Mouse (Mus musculus) lung, adult 2 months (tissue): ENCODE results near the gene Cox8b. TPM values are rescaled to one million over a fixed set of nuclear protein-coding genes. Genes with fewer than 3 reads are reported as not detected.

Experiments used
- DNase-seq: peaks from one replicate; pipeline ENCODE4 v3.0.0; 2022
- H3K4me1 ChIP-seq: fragments of 200-500 bp; 2 replicates; pipeline ENCODE4 v1.6.1; 2011; ENCODE audit warnings: low read length; ENCODE audit not compliant: control insufficient read depth, insufficient read depth
- H3K4me3 ChIP-seq: fragments of 200-500 bp; replicated peaks from 2 replicates; pipeline ENCODE3; 2011; ENCODE audit warnings: low read depth, mild to moderate bottlenecking, control low read depth, low read length; ENCODE audit errors: extremely low read depth
- CTCF ChIP-seq: fragments of 200-500 bp; IDR thresholded peaks from 2 replicates; pipeline ENCODE4 v1.5.1; 2011; ENCODE audit warnings: mild to moderate bottlenecking, low read length, control low read depth; ENCODE audit not compliant: insufficient read depth
- POLR2A ChIP-seq: fragments of 200-500 bp; IDR thresholded peaks from 2 replicates; pipeline ENCODE4 v1.6.1; 2011; ENCODE audit warnings: low read depth, mild to moderate bottlenecking, control low read depth, low read length, borderline replicate concordance; ENCODE audit errors: extremely low read depth
- WGBS: fragments of 180-500 bp; shearing (Covaris S2); methylation state at CpG from one replicate; pipeline ENCODE4 v1.1.7; 2018; 5-methylcytosine and 5-hydroxymethylcytosine counted together
- polyA plus RNA-seq: library from polyadenylated mRNA; depleted of rRNA; stranded (reverse); fragments of >200 nt; gene quantifications from 2 replicates; pipeline ENCODE4 v1.2.3, GENCODE M21; 2012

The Cox8b gene
- polyA plus RNA-seq, 1 experiment = 104 TPM

- no peak for DNase-seq
- Histone ChIP-seq H3K4me1 (peaks cover 10% of the 10 kb centered on the region), H3K4me3 (no peak overlapping the region)
- 51% methylated on average over 4 of the region's 4 CpGs for WGBS
- no peak for TF ChIP-seq CTCF
- TF ChIP-seq POLR2A = no peak
Measured at GRCm38 (mm10) chr7:140919911-140920310, 19.7 kb upstream of the Cox8b start.

- H3K4me3 ChIP-seq = no peak overlapping the region
- DNase-seq = no peak
- H3K4me1 ChIP-seq = no peaks in the 10 kb centered on the region
- no peak for TF ChIP-seq POLR2A
- no peak for TF ChIP-seq CTCF
- 84% methylated on average over 8 of the region's 8 CpGs for WGBS
Measured at GRCm38 (mm10) chr7:140914031-140914690, 13.9 kb upstream of the Cox8b start.

- TF ChIP-seq POLR2A (no peak), CTCF (no peak)
- DNase-seq = no peak
- Histone ChIP-seq H3K4me3 (no peak overlapping the region), H3K4me1 (peaks cover 3% of the 10 kb centered on the region)
- 62% methylated on average over 5 of the region's 5 CpGs for WGBS
Measured at GRCm38 (mm10) chr7:140912846-140913482, 12.7 kb upstream of the Cox8b start.

- H3K4me3 ChIP-seq = no peak overlapping the region
- no peak for TF ChIP-seq CTCF
- no peak for TF ChIP-seq POLR2A
- peaks cover 3% of the 10 kb centered on the region for H3K4me1 ChIP-seq
- 52% methylated on average over 3 of the region's 3 CpGs for WGBS
- no peak for DNase-seq
Measured at GRCm38 (mm10) chr7:140912293-140912692, 12.0 kb upstream of the Cox8b start.

- TF ChIP-seq CTCF (peak; percentile 92), POLR2A (no peak)
- DNase-seq = peak; percentile 78
- peaks cover 3% of the 10 kb centered on the region for H3K4me1 ChIP-seq
- WGBS = 2% methylated on average over 19 of the region's 19 CpGs
- H3K4me3 ChIP-seq = peak overlapping the region; percentile 38
Measured at GRCm38 (mm10) chr7:140908634-140909107, 8.4 kb upstream of the Cox8b start.

GRCm38 (mm10) chr7:140908181-140908580 lies 7.9 kb upstream of the Cox8b start:
- WGBS = 40% methylated on average over 7 of the region's 7 CpGs
- H3K4me1 ChIP-seq = peaks cover 3% of the 10 kb centered on the region
- no peak for DNase-seq
- no peak overlapping the region for H3K4me3 ChIP-seq
- TF ChIP-seq CTCF = no peak
- TF ChIP-seq POLR2A = no peak

GRCm38 (mm10) chr7:140907697-140908096 lies 7.5 kb upstream of the Cox8b start:
- TF ChIP-seq CTCF (no peak), POLR2A (no peak)
- no peak overlapping the region for H3K4me3 ChIP-seq
- peaks cover 5% of the 10 kb centered on the region for H3K4me1 ChIP-seq
- no peak for DNase-seq
- 83% methylated on average over 7 of the region's 7 CpGs for WGBS

- TF ChIP-seq POLR2A = no peak
- TF ChIP-seq CTCF = no peak
- no peak for DNase-seq
- H3K4me1 ChIP-seq = peaks cover 5% of the 10 kb centered on the region
- no peak overlapping the region for H3K4me3 ChIP-seq
- 71% methylated on average over 13 of the region's 13 CpGs for WGBS
Measured at GRCm38 (mm10) chr7:140907131-140907530, 6.9 kb upstream of the Cox8b start.

- no peak for DNase-seq
- Histone ChIP-seq H3K4me1 (peaks cover 5% of the 10 kb centered on the region), H3K4me3 (no peak overlapping the region)
- WGBS = 91% methylated on average over 2 of the region's 2 CpGs
- no peak for TF ChIP-seq POLR2A
- TF ChIP-seq CTCF = no peak
Measured at GRCm38 (mm10) chr7:140905642-140906081, 5.4 kb upstream of the Cox8b start.

- 22% methylated on average over 13 of the region's 13 CpGs for WGBS
- H3K4me1 ChIP-seq = 0 out of 2 replicates have a peak, but pooled peaks cover 2% of the 10 kb centered on the region
- peak; percentile 95 for TF ChIP-seq CTCF
- TF ChIP-seq POLR2A = no peak
- DNase-seq = peak; percentile 86
- no peak overlapping the region for H3K4me3 ChIP-seq
Measured at GRCm38 (mm10) chr7:140903212-140903611, 3.0 kb upstream of the Cox8b start.
